Mouse (Mus musculus): ENCODE measurements at regions not wholly inside any gene's neighbourhood (a gene's known extent, or its start where the extent isn't known, plus 50 kb on each side); places are given as distances from the start of the nearest gene placed in this dataset.

GRCm38 (mm10) chr10:91701822-91702221 is 520.7 kb upstream of the Tmpo start:
- no peak overlapping the region for H3K9ac ChIP-seq
- no peaks in the 10 kb centered on the region for H3K9me3 ChIP-seq (ENCODE audit: control insufficient read depth, low read length)
- no peak overlapping the region for H3K27ac ChIP-seq
- H3K4me3 ChIP-seq (replicated peaks; ENCODE audit: low read length) = no peak overlapping the region
- H3K4me2 ChIP-seq (replicated peaks) = no peak overlapping the region
- whole genome bisulfite sequencing = 74% methylated on average over 3 of the region's 3 CpGs
- DNase-seq (ENCODE audit: low spot score) (no peak), ATAC-seq (ENCODE audit: low FRiP score) (no peak)
- H3K27me3 ChIP-seq (ENCODE audit: control insufficient read depth, insufficient read depth, low read length) = no peaks in the 10 kb centered on the region
- H3K36me3 ChIP-seq (replicated peaks; ENCODE audit: control insufficient read depth, insufficient read depth) = no peaks in the 10 kb centered on the region
- H3K4me1 ChIP-seq (replicated peaks; ENCODE audit: control insufficient read depth, insufficient read depth, low read length) = no peaks in the 10 kb centered on the region

- DNase-seq (ENCODE audit: low spot score) (no peak), ATAC-seq (ENCODE audit: low FRiP score) (no peak)
- Histone ChIP-seq H3K4me3 (replicated peaks; ENCODE audit: low read length) (no peak overlapping the region), H3K27ac (peak overlapping the region; percentile 79), H3K9me3 (ENCODE audit: control insufficient read depth, low read length) (no peaks in the 10 kb centered on the region), H3K4me2 (replicated peaks) (no peak overlapping the region), H3K4me1 (replicated peaks; ENCODE audit: control insufficient read depth, insufficient read depth, low read length) (peaks cover 19% of the 10 kb centered on the region), H3K9ac (no peak overlapping the region), H3K27me3 (ENCODE audit: control insufficient read depth, insufficient read depth, low read length) (no peaks in the 10 kb centered on the region), H3K36me3 (replicated peaks; ENCODE audit: control insufficient read depth, insufficient read depth) (no peaks in the 10 kb centered on the region)
- 29% methylated on average over 8 of the region's 8 CpGs for WGBS
Measured at GRCm38 (mm10) chr10:91686082-91686618, 505.0 kb upstream of the Tmpo start.

GRCm38 (mm10) chr10:91685164-91686027 is 504.3 kb upstream of the Tmpo start:
- Histone ChIP-seq H3K9ac (no peak overlapping the region), H3K4me1 (replicated peaks; ENCODE audit: control insufficient read depth, insufficient read depth, low read length) (peaks cover 19% of the 10 kb centered on the region), H3K9me3 (ENCODE audit: control insufficient read depth, low read length) (no peaks in the 10 kb centered on the region), H3K4me2 (replicated peaks) (0 out of 2 replicates have a peak overlapping the region, but pooled peaks have one; percentile 11), H3K27ac (peak overlapping the region; percentile 79), H3K36me3 (replicated peaks; ENCODE audit: control insufficient read depth, insufficient read depth) (no peaks in the 10 kb centered on the region), H3K4me3 (replicated peaks; ENCODE audit: low read length) (no peak overlapping the region), H3K27me3 (ENCODE audit: control insufficient read depth, insufficient read depth, low read length) (no peaks in the 10 kb centered on the region)
- WGBS = 18% methylated on average over 8 of the region's 8 CpGs
- DNase-seq (ENCODE audit: low spot score) (no peak), ATAC-seq (ENCODE audit: low FRiP score) (peak; percentile 78)

- Histone ChIP-seq H3K27ac (no peak overlapping the region), H3K9me3 (ENCODE audit: control insufficient read depth, low read length) (no peaks in the 10 kb centered on the region), H3K27me3 (ENCODE audit: control insufficient read depth, insufficient read depth, low read length) (no peaks in the 10 kb centered on the region), H3K36me3 (replicated peaks; ENCODE audit: control insufficient read depth, insufficient read depth) (no peaks in the 10 kb centered on the region), H3K4me1 (replicated peaks; ENCODE audit: control insufficient read depth, insufficient read depth, low read length) (no peaks in the 10 kb centered on the region), H3K4me2 (replicated peaks) (no peak overlapping the region), H3K4me3 (replicated peaks; ENCODE audit: low read length) (no peak overlapping the region), H3K9ac (no peak overlapping the region)
- DNase-seq (ENCODE audit: low spot score) (no peak), ATAC-seq (ENCODE audit: low FRiP score) (no peak)
Measured at GRCm38 (mm10) chr10:91679641-91680040, 498.5 kb upstream of the Tmpo start.

GRCm38 (mm10) chr10:91637911-91638310 is 456.8 kb upstream of the Tmpo start:
- Histone ChIP-seq H3K4me3 (replicated peaks; ENCODE audit: low read length) (no peak overlapping the region), H3K9me3 (ENCODE audit: control insufficient read depth, low read length) (no peaks in the 10 kb centered on the region), H3K9ac (no peak overlapping the region), H3K27ac (no peak overlapping the region), H3K27me3 (ENCODE audit: control insufficient read depth, insufficient read depth, low read length) (no peaks in the 10 kb centered on the region), H3K4me1 (replicated peaks; ENCODE audit: control insufficient read depth, insufficient read depth, low read length) (no peaks in the 10 kb centered on the region), H3K36me3 (replicated peaks; ENCODE audit: control insufficient read depth, insufficient read depth) (no peaks in the 10 kb centered on the region), H3K4me2 (replicated peaks) (no peak overlapping the region)
- no peak for ATAC-seq (ENCODE audit: low FRiP score)
- no peak for DNase-seq (ENCODE audit: low spot score)

- H3K4me1 ChIP-seq (replicated peaks; ENCODE audit: control insufficient read depth, insufficient read depth, low read length) = no peaks in the 10 kb centered on the region
- no peak for ATAC-seq (ENCODE audit: low FRiP score)
- DNase-seq (ENCODE audit: low spot score) = peak; percentile 57
- no peaks in the 10 kb centered on the region for H3K36me3 ChIP-seq (replicated peaks; ENCODE audit: control insufficient read depth, insufficient read depth)
- no peak overlapping the region for H3K4me3 ChIP-seq (replicated peaks; ENCODE audit: low read length)
- H3K9ac ChIP-seq = no peak overlapping the region
- 18% methylated on average over 6 of the region's 6 CpGs for WGBS
- H3K27ac ChIP-seq = no peak overlapping the region
- no peaks in the 10 kb centered on the region for H3K9me3 ChIP-seq (ENCODE audit: control insufficient read depth, low read length)
- no peak overlapping the region for H3K4me2 ChIP-seq (replicated peaks)
- H3K27me3 ChIP-seq (ENCODE audit: control insufficient read depth, insufficient read depth, low read length) = no peaks in the 10 kb centered on the region
Measured at GRCm38 (mm10) chr10:91628672-91629071, 447.6 kb upstream of the Tmpo start.

- 80% methylated on average over 2 of the region's 2 CpGs for WGBS
- H3K4me2 ChIP-seq (replicated peaks) = no peak overlapping the region
- ATAC-seq (ENCODE audit: low FRiP score) = no peak
Measured at GRCm38 (mm10) chr10:91622281-91622680, 441.2 kb upstream of the Tmpo start.

GRCm38 (mm10) chr10:91613794-91614479 is 432.8 kb upstream of the Tmpo start:
- H3K4me1 ChIP-seq (replicated peaks; ENCODE audit: control insufficient read depth, insufficient read depth, low read length) = peaks cover 4% of the 10 kb centered on the region; the same call in 1 of the 2 replicates
- DNase-seq (ENCODE audit: low spot score) = peak; percentile 64
- WGBS = 67% methylated on average over 8 of the region's 8 CpGs
- no peaks in the 10 kb centered on the region for H3K27me3 ChIP-seq (ENCODE audit: control insufficient read depth, insufficient read depth, low read length)
- no peak overlapping the region for H3K4me3 ChIP-seq (replicated peaks; ENCODE audit: low read length)
- no peak for ATAC-seq (ENCODE audit: low FRiP score)
- H3K36me3 ChIP-seq (replicated peaks; ENCODE audit: control insufficient read depth, insufficient read depth) = no peaks in the 10 kb centered on the region
- H3K9me3 ChIP-seq (ENCODE audit: control insufficient read depth, low read length) = no peaks in the 10 kb centered on the region
- H3K27ac ChIP-seq = no peak overlapping the region
- no peak overlapping the region for H3K9ac ChIP-seq
- no peak overlapping the region for H3K4me2 ChIP-seq (replicated peaks)

More at GRCm38 (mm10) chr10:91622281-91622680, 441.2 kb upstream of the Tmpo start:
- no peaks in the 10 kb centered on the region for H3K27me3 ChIP-seq (ENCODE audit: control insufficient read depth, insufficient read depth, low read length)
- no peaks in the 10 kb centered on the region for H3K36me3 ChIP-seq (replicated peaks; ENCODE audit: control insufficient read depth, insufficient read depth)
- DNase-seq (ENCODE audit: low spot score) = no peak
- H3K9me3 ChIP-seq (ENCODE audit: control insufficient read depth, low read length) = no peaks in the 10 kb centered on the region
- no peaks in the 10 kb centered on the region for H3K4me1 ChIP-seq (replicated peaks; ENCODE audit: control insufficient read depth, insufficient read depth, low read length)
- no peak overlapping the region for H3K9ac ChIP-seq
- H3K27ac ChIP-seq = no peak overlapping the region
- no peak overlapping the region for H3K4me3 ChIP-seq (replicated peaks; ENCODE audit: low read length)

GRCm38 (mm10) chr10:91612052-91612451 is 430.9 kb upstream of the Tmpo start:
- no peak for DNase-seq (ENCODE audit: low spot score)
- H3K9me3 ChIP-seq (ENCODE audit: control insufficient read depth, low read length) = no peaks in the 10 kb centered on the region
- no peak overlapping the region for H3K9ac ChIP-seq
- H3K4me1 ChIP-seq (replicated peaks; ENCODE audit: control insufficient read depth, insufficient read depth, low read length) = peaks cover 4% of the 10 kb centered on the region; the same call in 1 of the 2 replicates
- ATAC-seq (ENCODE audit: low FRiP score) = no peak
- WGBS = 97% methylated on average over 4 of the region's 4 CpGs
- H3K27ac ChIP-seq = no peak overlapping the region
- no peak overlapping the region for H3K4me3 ChIP-seq (replicated peaks; ENCODE audit: low read length)
- H3K36me3 ChIP-seq (replicated peaks; ENCODE audit: control insufficient read depth, insufficient read depth) = no peaks in the 10 kb centered on the region
- H3K4me2 ChIP-seq (replicated peaks) = no peak overlapping the region
- H3K27me3 ChIP-seq (ENCODE audit: control insufficient read depth, insufficient read depth, low read length) = no peaks in the 10 kb centered on the region
